Mouse (Mus musculus): ENCODE results near the gene Nosip. TPM values are rescaled to one million over a fixed set of nuclear protein-coding genes. Genes with fewer than 3 reads are reported as not detected.

The Nosip gene
- polyA plus RNA-seq, 1 experiment from 2014 or later = 60.6 TPM

DNA sequence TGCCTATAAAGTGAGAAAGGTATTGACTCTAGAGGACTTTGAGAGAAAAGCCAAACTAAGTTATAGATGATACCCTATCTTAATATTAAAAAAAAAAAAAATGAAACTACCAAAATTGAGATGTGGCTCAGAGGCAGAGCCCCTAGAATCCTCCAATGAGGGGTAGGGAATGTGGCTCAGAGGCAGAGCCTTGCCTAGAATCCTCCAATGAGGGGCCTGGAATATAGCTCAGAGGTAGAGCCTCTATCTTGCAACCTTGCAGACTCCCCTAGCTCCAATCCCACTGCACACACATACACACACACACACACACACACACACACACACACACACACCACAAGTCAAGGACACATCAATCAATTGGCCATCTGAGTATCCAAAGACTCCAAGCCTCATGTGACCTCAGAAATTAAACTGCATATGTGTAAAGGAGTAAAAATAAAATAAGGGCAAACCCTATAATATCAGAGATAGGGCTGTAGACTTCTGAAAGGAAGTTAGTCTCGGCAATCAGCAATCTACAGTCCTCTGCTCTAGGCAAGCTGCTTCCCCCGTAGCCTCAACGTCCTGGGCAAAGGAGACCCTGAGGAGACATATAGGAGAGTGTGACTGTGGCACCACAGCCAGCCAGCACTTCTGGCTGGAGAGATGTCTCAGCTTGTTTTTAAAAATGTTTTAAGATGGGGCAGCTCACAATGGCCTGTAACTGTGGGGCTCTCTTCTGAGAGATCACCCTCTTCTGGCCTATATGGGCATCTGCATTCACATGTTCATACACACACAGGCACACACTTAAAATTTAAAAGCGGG lies 5.2 kb downstream of the Nosip start:
- WGBS = 83% methylated on average over 4 of the region's 4 CpGs
- Histone ChIP-seq H3K4me1 (replicated peaks) (peaks cover 7% of the 10 kb centered on the region; the same call in 1 of the 2 replicates), H3K27me3 (no peaks in the 10 kb centered on the region), H3K4me3 (replicated peaks) (no peak overlapping the region), H3K9me3 (no peaks in the 10 kb centered on the region), H3K4me2 (no peak overlapping the region), H3K27ac (no peak overlapping the region), H3K9ac (replicated peaks) (no peak overlapping the region), H3K36me3 (peaks cover 6% of the 10 kb centered on the region; the same call in 1 of the 2 replicates)
- no peak for ATAC-seq (ENCODE audit: insufficient number of reproducible peaks, insufficient read depth, low FRiP score, low TSS enrichment, low read depth)

DNA sequence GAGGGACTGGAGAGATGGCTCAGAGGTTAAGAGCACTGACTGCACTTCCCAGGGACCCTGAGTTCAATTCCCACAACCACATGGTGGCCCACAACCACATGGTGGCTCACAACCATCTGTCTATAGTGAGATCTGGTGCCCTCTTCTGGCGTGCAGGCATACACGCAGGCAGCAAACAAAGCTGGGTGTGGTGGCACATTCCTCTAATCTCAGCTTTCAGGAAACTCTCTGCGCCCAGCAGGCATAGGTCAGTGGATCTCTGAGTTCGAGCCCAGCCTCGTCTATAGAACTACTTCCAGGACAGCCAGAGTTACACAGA lies 5.7 kb downstream of the Nosip start:
- Histone ChIP-seq H3K4me3 (replicated peaks) (no peak overlapping the region), H3K9me3 (no peaks in the 10 kb centered on the region), H3K27ac (no peak overlapping the region), H3K4me2 (no peak overlapping the region), H3K9ac (replicated peaks) (no peak overlapping the region), H3K4me1 (replicated peaks) (peaks cover 7% of the 10 kb centered on the region; the same call in 1 of the 2 replicates), H3K27me3 (no peaks in the 10 kb centered on the region), H3K36me3 (peaks cover 6% of the 10 kb centered on the region; the same call in 1 of the 2 replicates)
- WGBS = 33% methylated on average over 5 of the region's 5 CpGs
- no peak for ATAC-seq (ENCODE audit: insufficient number of reproducible peaks, insufficient read depth, low FRiP score, low TSS enrichment, low read depth)

DNA sequence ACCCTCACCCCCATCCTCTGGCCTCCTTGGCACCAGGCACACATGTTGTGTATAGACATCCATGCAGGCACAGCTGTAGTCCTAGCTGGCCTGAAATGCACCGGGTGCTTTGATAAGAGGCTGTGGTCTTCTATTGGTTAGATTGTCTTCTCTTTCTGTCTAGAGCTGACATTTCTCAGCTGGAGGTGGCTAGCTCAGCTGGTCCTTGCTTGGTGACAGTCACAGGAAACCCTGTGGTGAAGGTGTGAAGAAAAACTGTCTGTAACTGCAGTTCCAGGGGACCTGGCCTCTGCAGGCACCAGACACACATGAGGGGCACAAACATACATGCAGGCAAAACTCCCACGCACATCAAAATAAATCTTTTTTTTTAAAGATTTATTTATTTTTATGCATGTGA lies 7.4 kb downstream of the Nosip start:
- Histone ChIP-seq H3K4me1 (replicated peaks) (no peaks in the 10 kb centered on the region), H3K27me3 (no peaks in the 10 kb centered on the region), H3K9me3 (no peaks in the 10 kb centered on the region), H3K9ac (replicated peaks) (no peak overlapping the region), H3K27ac (no peak overlapping the region), H3K4me3 (replicated peaks) (no peak overlapping the region), H3K36me3 (peaks cover 21% of the 10 kb centered on the region), H3K4me2 (no peak overlapping the region)
- ATAC-seq (ENCODE audit: insufficient number of reproducible peaks, insufficient read depth, low FRiP score, low TSS enrichment, low read depth) = no peak
- WGBS = 94% methylated on average over 2 of the region's 2 CpGs

DNA sequence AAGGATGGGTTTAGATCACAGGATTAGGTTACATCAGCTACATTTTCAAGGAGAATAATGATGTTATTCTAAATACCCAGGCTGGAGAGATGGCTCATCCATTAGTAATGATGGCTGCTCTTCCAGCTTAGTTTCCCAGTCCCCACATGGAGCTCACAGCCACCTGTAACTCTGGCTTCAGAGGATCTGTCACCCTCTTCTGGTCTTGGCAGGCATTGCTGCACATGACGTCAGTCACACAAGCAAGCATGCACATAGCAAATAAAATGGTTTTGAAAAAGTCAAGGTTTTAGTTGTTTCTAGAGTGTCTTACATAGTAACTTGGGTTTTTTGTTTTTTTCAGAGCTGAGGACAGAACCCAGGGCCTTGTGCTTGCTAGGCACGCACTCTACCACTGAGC lies 10.0 kb downstream of the Nosip start:
- Histone ChIP-seq H3K4me2 (no peak overlapping the region), H3K4me1 (replicated peaks) (no peaks in the 10 kb centered on the region), H3K27me3 (no peaks in the 10 kb centered on the region), H3K27ac (no peak overlapping the region), H3K9ac (replicated peaks) (no peak overlapping the region), H3K9me3 (no peaks in the 10 kb centered on the region), H3K36me3 (peaks cover 47% of the 10 kb centered on the region), H3K4me3 (replicated peaks) (no peak overlapping the region)
- ATAC-seq (ENCODE audit: insufficient number of reproducible peaks, insufficient read depth, low FRiP score, low TSS enrichment, low read depth) = no peak
- WGBS = 86% methylated on average over 2 of the region's 2 CpGs

DNA sequence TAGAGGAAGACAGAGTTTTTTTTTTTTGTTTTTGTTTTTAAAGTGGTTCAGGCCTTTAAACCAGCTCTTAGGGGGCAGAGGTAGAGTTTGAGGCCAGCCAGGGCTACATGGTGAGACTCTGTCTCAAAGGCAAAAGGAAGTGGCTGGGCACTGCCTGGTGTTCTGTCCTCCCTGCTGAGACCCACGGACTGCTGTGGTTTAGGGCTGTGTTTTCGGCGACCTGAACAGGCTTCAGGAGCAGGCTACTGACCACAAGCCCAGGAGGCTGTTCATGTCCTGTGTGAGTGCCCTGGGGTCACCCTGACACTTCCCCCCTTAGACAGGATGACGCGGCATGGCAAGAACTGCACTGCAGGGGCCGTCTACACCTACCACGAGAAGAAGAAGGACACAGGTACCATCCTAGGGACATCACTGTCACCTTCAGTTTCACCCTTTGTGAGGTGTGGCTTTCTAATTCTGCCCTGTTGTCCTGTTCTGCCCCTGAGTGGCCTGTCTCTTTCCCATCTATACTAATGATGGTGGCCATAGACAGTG lies 11.0 kb downstream of the Nosip start:
- 77% methylated on average over 7 of the region's 7 CpGs for WGBS
- Histone ChIP-seq H3K36me3 (peaks cover 51% of the 10 kb centered on the region), H3K27ac (no peak overlapping the region), H3K9ac (replicated peaks) (no peak overlapping the region), H3K4me2 (no peak overlapping the region), H3K4me3 (replicated peaks) (no peak overlapping the region), H3K9me3 (no peaks in the 10 kb centered on the region), H3K4me1 (replicated peaks) (no peaks in the 10 kb centered on the region), H3K27me3 (no peaks in the 10 kb centered on the region)
- no peak for ATAC-seq (ENCODE audit: insufficient number of reproducible peaks, insufficient read depth, low FRiP score, low TSS enrichment, low read depth)

DNA sequence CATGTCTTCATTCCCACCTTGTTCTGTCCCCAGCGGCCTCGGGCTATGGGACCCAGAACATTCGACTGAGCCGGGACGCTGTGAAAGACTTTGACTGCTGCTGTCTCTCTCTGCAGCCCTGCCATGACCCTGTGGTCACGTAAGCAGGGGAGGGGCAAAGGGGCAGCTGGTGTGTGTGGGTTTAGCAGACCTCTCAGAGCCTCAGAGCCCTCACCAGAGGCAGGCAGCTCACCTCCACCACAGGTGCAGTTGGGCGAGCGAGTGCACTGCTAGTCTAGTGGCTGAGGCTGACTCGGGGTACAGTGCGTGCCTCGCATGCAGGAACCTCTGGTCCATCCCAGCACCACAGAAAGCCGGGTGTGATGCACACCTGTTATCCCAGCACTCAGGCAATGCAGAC lies 11.7 kb downstream of the Nosip start:
- no peak overlapping the region for H3K27ac ChIP-seq
- H3K4me2 ChIP-seq = no peak overlapping the region
- ATAC-seq (ENCODE audit: insufficient number of reproducible peaks, insufficient read depth, low FRiP score, low TSS enrichment, low read depth) = no peak
- H3K27me3 ChIP-seq = no peaks in the 10 kb centered on the region
- no peaks in the 10 kb centered on the region for H3K9me3 ChIP-seq
- no peak overlapping the region for H3K9ac ChIP-seq (replicated peaks)
- H3K36me3 ChIP-seq = peaks cover 51% of the 10 kb centered on the region
- H3K4me1 ChIP-seq (replicated peaks) = no peaks in the 10 kb centered on the region
- H3K4me3 ChIP-seq (replicated peaks) = no peak overlapping the region
- 89% methylated on average over 12 of the region's 12 CpGs for WGBS

DNA sequence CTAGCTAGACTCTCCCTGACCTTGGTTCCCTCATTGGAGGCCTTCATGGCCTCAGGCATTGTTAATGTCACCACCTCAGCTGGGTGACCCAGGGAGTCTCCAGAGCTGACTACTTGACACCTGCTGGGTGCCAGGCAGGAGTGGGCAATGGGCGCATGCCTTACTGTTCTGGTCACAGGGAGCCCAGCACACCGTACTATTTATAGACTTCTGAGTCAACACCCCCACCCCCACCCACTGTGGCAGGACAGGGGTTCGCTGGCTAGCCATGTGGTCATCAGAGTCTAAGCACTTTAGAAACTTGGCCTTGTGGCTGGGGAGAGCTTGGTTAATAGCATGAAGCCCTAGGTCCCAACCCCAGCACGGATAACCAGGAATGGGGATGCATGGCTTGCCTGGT lies 13.2 kb downstream of the Nosip start:
- ATAC-seq (ENCODE audit: insufficient number of reproducible peaks, insufficient read depth, low FRiP score, low TSS enrichment, low read depth) = no peak
- Histone ChIP-seq H3K4me1 (replicated peaks) (peaks cover 4% of the 10 kb centered on the region; the same call in 1 of the 2 replicates), H3K9me3 (no peaks in the 10 kb centered on the region)

DNA sequence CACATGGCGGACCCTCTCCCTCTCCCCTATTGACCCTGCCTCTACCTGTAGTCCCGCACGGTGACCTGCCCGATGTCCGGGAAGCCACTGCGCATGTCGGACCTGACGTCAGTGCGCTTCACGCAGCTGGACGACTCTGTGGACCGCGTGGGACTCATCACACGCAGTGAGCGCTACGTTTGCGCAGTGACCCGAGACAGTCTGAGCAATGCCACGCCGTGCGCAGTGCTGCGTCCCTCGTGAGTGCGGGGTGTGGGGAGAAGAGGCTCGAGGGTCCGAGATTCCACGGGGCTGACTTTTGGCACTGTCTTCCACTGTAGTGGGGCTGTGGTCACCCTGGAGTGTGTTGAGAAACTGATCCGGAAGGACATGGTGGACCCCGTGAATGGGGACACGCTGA lies 14.3 kb downstream of the Nosip start:
- WGBS = 89% methylated on average over 30 of the region's 30 CpGs
- Histone ChIP-seq H3K9me3 (no peaks in the 10 kb centered on the region), H3K27ac (no peak overlapping the region), H3K4me3 (replicated peaks) (no peak overlapping the region), H3K36me3 (peaks cover 56% of the 10 kb centered on the region), H3K4me1 (replicated peaks) (peaks cover 4% of the 10 kb centered on the region; the same call in 1 of the 2 replicates), H3K9ac (replicated peaks) (no peak overlapping the region), H3K27me3 (no peaks in the 10 kb centered on the region), H3K4me2 (no peak overlapping the region)
- no peak; the same call in 1 of the 2 replicates for ATAC-seq (ENCODE audit: insufficient number of reproducible peaks, insufficient read depth, low FRiP score, low TSS enrichment, low read depth)

More for the DNA sequence above, 13.2 kb downstream of the Nosip start:
- H3K4me3 ChIP-seq (replicated peaks) = no peak overlapping the region
- no peak overlapping the region for H3K4me2 ChIP-seq
- 86% methylated on average over 4 of the region's 4 CpGs for WGBS
- no peak overlapping the region for H3K27ac ChIP-seq
- peaks cover 51% of the 10 kb centered on the region for H3K36me3 ChIP-seq
- no peak overlapping the region for H3K9ac ChIP-seq (replicated peaks)
- H3K27me3 ChIP-seq = no peaks in the 10 kb centered on the region

DNA sequence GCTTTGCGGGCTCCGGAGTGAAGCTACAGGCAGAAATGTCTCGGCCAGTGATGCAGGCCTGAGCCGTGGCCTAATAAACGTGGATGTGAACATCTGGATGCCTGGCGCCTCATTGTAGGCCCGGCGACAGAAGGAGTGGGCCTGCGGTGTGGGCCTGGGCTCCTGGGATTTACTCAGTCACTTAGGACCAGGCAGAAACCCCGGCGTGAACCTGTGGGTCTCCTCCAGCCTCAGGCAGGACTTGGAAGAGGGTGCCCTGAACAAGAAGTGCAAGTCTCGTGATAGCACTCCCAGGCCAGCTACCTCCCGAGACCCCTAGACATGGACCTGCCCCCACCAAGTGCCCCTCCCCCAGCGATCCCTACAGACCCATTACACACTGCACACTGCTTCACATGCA lies 15.1 kb downstream of the Nosip start:
- Histone ChIP-seq H3K4me2 (no peak overlapping the region), H3K9me3 (no peaks in the 10 kb centered on the region), H3K4me3 (replicated peaks) (no peak overlapping the region), H3K4me1 (replicated peaks) (peaks cover 4% of the 10 kb centered on the region; the same call in 1 of the 2 replicates), H3K36me3 (peaks cover 58% of the 10 kb centered on the region), H3K27me3 (no peaks in the 10 kb centered on the region), H3K9ac (replicated peaks) (no peak overlapping the region), H3K27ac (no peak overlapping the region)
- no peak for ATAC-seq (ENCODE audit: insufficient number of reproducible peaks, insufficient read depth, low FRiP score, low TSS enrichment, low read depth)
- 79% methylated on average over 14 of the region's 14 CpGs for WGBS

DNA sequence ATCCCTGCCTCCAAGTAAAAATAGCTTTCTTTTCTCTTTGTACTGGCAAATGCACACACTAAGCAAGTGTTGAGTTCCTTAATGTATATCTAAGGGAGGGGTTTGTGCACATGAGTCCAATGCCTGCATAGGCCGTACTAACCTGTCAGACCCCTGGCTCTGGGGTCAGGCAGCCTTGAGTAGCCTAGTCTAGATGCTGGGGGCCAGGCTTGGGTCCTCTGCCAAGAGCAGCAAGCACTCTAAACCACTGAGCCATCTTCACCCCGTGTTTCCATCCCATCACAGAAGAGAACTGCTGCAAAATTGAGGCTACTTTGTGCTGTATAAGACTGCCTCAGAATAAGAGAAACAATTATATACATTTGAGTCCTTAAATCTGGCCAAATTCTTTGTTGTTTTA lies 15.6 kb downstream of the Nosip start:
- 91% methylated on average over 2 of the region's 2 CpGs for WGBS
- no peak overlapping the region for H3K9ac ChIP-seq (replicated peaks)
- ATAC-seq (ENCODE audit: insufficient number of reproducible peaks, insufficient read depth, low FRiP score, low TSS enrichment, low read depth) = no peak
- no peak overlapping the region for H3K27ac ChIP-seq
- H3K9me3 ChIP-seq = no peaks in the 10 kb centered on the region
- H3K4me2 ChIP-seq = no peak overlapping the region
- H3K36me3 ChIP-seq = peaks cover 63% of the 10 kb centered on the region
- H3K27me3 ChIP-seq = no peaks in the 10 kb centered on the region
- peaks cover 7% of the 10 kb centered on the region; the same call in 1 of the 2 replicates for H3K4me1 ChIP-seq (replicated peaks)
- no peak overlapping the region for H3K4me3 ChIP-seq (replicated peaks)

DNA sequence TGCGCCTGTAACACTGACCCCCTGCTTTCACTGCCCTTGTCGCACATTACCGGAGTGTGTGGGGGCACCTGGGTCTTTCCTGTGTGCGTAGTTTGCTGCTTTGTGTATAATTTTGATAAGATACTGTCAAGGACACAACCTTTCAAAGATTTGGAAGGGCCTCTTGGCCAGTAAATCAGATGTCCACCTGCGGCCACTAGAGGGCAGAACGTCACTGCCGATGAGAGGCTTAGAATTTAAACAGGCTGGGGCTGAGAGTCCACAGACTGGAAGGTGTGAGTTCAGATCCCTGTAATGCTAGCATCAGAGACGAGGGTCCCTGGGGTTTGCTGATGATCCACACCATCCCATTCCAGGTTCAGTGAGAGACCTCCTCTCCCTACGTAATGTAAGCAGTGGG lies 16.3 kb downstream of the Nosip start:
- peaks cover 9% of the 10 kb centered on the region; the same call in 1 of the 2 replicates for H3K4me1 ChIP-seq (replicated peaks)
- WGBS = 39% methylated on average over 9 of the region's 9 CpGs
- no peaks in the 10 kb centered on the region for H3K27me3 ChIP-seq
- no peak overlapping the region for H3K9ac ChIP-seq (replicated peaks)
- no peak overlapping the region for H3K27ac ChIP-seq
- H3K4me3 ChIP-seq (replicated peaks) = no peak overlapping the region
- ATAC-seq (ENCODE audit: insufficient number of reproducible peaks, insufficient read depth, low FRiP score, low TSS enrichment, low read depth) = no peak
- H3K9me3 ChIP-seq = no peaks in the 10 kb centered on the region
- H3K4me2 ChIP-seq = no peak overlapping the region
- peaks cover 66% of the 10 kb centered on the region for H3K36me3 ChIP-seq
